Mouse (Mus musculus): ENCODE measurements around the gene Gmeb1. TPM values are rescaled to one million over a fixed set of nuclear protein-coding genes. Genes with fewer than 3 reads are reported as not detected.
A peak's percentile ranks its signal among the peaks of the same experiment; 100 is the strongest.

The Gmeb1 gene
- polyA plus RNA-seq, 1 experiment from 2014 or later, result 40.0 TPM

DNA sequence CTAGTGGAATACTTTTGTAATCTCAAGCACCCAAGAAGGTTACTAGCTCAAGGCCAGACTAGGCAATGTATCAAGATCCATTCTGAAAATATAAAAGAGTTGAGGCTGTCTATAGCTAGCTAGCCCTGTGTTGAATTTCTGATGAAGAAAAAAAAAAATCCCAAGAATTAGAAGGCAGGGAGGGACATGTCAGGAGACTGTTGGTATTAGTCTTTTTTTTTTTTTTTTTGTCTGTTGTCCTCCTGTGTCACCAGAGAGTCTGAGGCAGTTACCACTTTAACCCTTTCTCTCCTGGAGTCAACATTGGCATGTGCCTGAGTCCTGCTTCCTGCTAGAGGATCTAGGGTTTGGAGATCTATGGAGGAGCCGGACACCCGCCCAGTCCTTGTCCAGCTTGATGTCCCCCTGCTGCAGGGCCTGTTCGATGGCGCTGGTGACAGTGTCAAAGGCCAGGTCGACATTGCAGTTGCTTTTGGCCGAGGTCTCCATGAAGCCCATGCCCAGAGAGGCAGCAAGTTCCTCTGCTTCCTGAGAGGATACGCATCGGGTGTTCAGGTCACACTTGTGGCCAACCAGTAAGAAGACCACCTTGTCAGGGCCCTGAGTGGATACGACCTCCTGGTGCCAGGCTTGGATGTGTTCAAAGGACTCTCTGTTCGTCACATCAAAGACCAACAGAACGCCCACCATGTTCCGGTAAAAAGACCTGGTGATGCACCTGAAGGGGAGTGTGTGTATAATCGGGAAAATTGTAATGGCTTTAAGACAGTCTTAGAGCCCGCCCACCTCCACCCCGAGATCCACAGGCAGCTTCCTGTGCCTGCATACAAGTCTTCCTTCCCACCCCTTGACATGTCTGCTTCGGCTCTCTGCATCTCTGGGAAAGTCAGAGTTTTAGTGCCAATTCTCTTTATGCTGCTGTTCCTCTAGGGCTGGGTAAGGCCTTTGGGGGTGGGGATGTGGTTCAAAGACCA lies 40.9 kb upstream of the Gmeb1 start:
- Histone ChIP-seq H3K27ac (ENCODE audit: low read length) (no peak overlapping the region), H3K9me3 (replicated peaks; ENCODE audit: control insufficient read depth, low read length, poor library complexity, severe bottlenecking) (no peaks in the 10 kb centered on the region), H3K36me3 (ENCODE audit: control insufficient read depth, insufficient read depth, low read length) (no peaks in the 10 kb centered on the region), H3K4me2 (ENCODE audit: low read length) (peak overlapping the region; percentile 67), H3K9ac (ENCODE audit: low read depth, low read length) (peak overlapping the region; percentile 57), H3K4me3 (ENCODE audit: low read depth, low read length) (peak overlapping the region; percentile 42), H3K4me1 (ENCODE audit: control insufficient read depth, insufficient read depth, low read length) (0 out of 2 replicates have a peak, but pooled peaks cover 2% of the 10 kb centered on the region), H3K27me3 (ENCODE audit: control insufficient read depth, insufficient read depth, low read depth, low read length) (no peaks in the 10 kb centered on the region)
- 68% methylated on average over 16 of the region's 16 CpGs for whole genome bisulfite sequencing
- ATAC-seq, result 0 out of 2 replicates have a peak, but pooled peaks have one; percentile 16

DNA sequence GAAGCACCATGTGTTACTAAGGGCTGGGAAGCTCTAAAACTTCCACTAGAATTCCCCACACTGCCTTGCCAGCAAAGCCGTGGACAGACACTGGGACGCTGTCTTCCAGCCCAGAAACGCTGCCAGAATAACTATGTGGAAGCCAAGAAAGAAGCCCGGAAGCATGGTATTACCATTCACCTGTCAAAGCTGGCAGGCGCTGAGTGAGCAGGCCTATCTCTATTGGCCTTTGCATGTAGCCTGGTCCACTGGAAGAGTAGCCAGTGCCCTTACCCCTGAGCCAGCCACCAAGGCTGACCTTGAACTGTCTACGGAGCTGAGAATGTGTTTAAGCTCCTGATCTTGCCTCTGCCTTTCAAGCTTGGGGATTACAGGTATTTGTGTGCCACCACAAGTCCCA lies 40.1 kb upstream of the Gmeb1 start:
- H3K4me1 ChIP-seq (ENCODE audit: control insufficient read depth, insufficient read depth, low read length), result 0 out of 2 replicates have a peak, but pooled peaks cover 2% of the 10 kb centered on the region
- 83% methylated on average over 6 of the region's 6 CpGs for WGBS
- no peak overlapping the region for H3K4me3 ChIP-seq (ENCODE audit: low read depth, low read length)
- no peaks in the 10 kb centered on the region for H3K27me3 ChIP-seq (ENCODE audit: control insufficient read depth, insufficient read depth, low read depth, low read length)
- no peaks in the 10 kb centered on the region for H3K9me3 ChIP-seq (replicated peaks; ENCODE audit: control insufficient read depth, low read length, poor library complexity, severe bottlenecking)
- no peak for ATAC-seq
- no peaks in the 10 kb centered on the region for H3K36me3 ChIP-seq (ENCODE audit: control insufficient read depth, insufficient read depth, low read length)
- H3K4me2 ChIP-seq (ENCODE audit: low read length), result no peak overlapping the region
- no peak overlapping the region for H3K9ac ChIP-seq (ENCODE audit: low read depth, low read length)
- no peak overlapping the region for H3K27ac ChIP-seq (ENCODE audit: low read length)

DNA sequence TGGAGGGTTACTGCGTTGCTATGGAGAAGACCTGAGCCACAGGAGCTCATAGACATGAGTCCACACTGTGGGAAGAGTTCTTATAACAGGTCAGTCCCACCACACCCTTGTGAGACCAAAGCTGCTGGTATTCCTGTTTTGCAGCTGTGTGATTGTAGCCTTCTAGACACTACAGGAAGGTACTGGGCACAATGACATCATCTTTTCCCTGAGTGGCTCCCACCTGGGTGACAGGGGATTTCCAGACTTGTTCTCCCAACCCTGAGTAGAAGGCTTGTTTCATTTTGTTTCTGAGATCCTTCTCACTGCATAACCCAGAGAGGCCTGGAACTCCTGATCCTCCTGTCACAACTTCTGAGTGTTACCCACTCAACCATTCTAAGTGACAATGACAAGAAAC lies 38.4 kb upstream of the Gmeb1 start:
- H3K27me3 ChIP-seq (ENCODE audit: control insufficient read depth, insufficient read depth, low read depth, low read length), result no peaks in the 10 kb centered on the region
- no peak overlapping the region for H3K4me2 ChIP-seq (ENCODE audit: low read length)
- H3K4me3 ChIP-seq (ENCODE audit: low read depth, low read length), result no peak overlapping the region
- H3K4me1 ChIP-seq (ENCODE audit: control insufficient read depth, insufficient read depth, low read length), result 0 out of 2 replicates have a peak, but pooled peaks cover 2% of the 10 kb centered on the region
- no peaks in the 10 kb centered on the region for H3K9me3 ChIP-seq (replicated peaks; ENCODE audit: control insufficient read depth, low read length, poor library complexity, severe bottlenecking)
- no peaks in the 10 kb centered on the region for H3K36me3 ChIP-seq (ENCODE audit: control insufficient read depth, insufficient read depth, low read length)
- no peak overlapping the region for H3K9ac ChIP-seq (ENCODE audit: low read depth, low read length)
- 91% methylated on average over 1 of the region's 1 CpGs for WGBS
- ATAC-seq, result no peak
- no peak overlapping the region for H3K27ac ChIP-seq (ENCODE audit: low read length)

DNA sequence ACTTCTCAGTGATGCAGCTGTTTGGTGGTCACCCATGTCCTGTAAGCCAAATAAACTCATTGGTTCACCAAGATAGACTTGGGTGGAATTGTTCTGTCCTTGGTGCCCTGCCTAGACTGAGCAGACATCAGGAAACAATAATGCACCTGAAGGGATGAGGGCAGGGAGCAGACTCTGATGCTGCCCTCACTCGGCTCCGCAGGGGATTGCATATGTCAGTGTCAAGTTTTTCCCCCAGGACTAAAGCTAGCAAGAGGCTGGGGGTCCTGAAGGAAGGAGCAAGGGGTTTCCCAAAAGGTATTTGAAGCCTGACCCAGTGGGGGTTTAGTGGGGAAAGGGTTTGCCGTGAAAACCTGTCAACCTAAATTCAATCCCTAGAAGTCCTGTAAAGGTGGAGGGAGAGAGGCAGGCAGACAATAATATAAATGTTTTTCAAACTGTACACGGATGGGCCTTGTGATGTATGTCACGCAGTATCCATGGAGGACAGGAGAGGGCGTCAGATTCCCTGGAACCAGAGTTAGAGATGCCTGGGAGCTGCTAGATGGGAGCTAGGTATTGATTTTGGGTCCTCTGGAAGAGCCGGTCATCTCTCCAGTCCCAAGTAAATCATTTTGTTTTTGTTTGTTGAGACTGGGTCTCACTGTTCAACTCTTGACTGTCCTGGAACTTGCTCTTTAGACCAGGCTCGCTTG lies 34.4 kb upstream of the Gmeb1 start:
- H3K9me3 ChIP-seq (replicated peaks; ENCODE audit: control insufficient read depth, low read length, poor library complexity, severe bottlenecking), result no peaks in the 10 kb centered on the region
- peaks cover 13% of the 10 kb centered on the region for H3K36me3 ChIP-seq (ENCODE audit: control insufficient read depth, insufficient read depth, low read length)
- H3K9ac ChIP-seq (ENCODE audit: low read depth, low read length), result no peak overlapping the region
- 43% methylated on average over 8 of the region's 8 CpGs for WGBS
- no peak overlapping the region for H3K27ac ChIP-seq (ENCODE audit: low read length)
- no peak for ATAC-seq
- no peaks in the 10 kb centered on the region for H3K27me3 ChIP-seq (ENCODE audit: control insufficient read depth, insufficient read depth, low read depth, low read length)
- H3K4me1 ChIP-seq (ENCODE audit: control insufficient read depth, insufficient read depth, low read length), result no peaks in the 10 kb centered on the region
- no peak overlapping the region for H3K4me2 ChIP-seq (ENCODE audit: low read length)
- no peak overlapping the region for H3K4me3 ChIP-seq (ENCODE audit: low read depth, low read length)

DNA sequence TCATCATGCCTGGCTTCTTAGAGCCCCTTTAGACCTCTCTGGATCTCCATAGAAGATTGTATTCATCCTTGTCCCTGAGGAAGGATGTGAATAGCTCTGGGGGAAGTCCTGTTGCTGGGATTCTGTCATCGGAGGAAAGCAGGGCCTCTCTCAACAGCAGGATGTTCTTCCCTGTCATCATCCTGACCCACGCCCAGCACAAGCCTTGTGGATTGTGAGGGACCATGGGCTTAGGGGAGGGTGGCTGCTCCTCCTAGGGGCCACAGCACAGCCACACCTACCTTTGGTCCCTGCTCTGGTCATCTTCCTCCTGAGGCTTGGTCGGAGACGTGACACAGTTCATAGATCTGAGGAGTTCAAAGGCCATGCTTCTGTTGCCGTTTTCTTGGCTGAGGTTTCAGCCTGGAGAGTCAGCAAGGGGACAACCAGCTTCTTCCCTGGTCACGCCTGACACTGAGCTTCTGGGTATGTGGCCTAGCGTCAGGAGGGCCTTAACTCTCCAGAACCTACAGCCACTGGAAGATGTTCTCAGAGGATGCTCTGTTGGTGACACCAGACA lies 32.4 kb upstream of the Gmeb1 start:
- Histone ChIP-seq H3K9ac (ENCODE audit: low read depth, low read length) (no peak overlapping the region), H3K4me2 (ENCODE audit: low read length) (no peak overlapping the region), H3K9me3 (replicated peaks; ENCODE audit: control insufficient read depth, low read length, poor library complexity, severe bottlenecking) (no peaks in the 10 kb centered on the region), H3K27me3 (ENCODE audit: control insufficient read depth, insufficient read depth, low read depth, low read length) (no peaks in the 10 kb centered on the region), H3K36me3 (ENCODE audit: control insufficient read depth, insufficient read depth, low read length) (peaks cover 20% of the 10 kb centered on the region), H3K4me1 (ENCODE audit: control insufficient read depth, insufficient read depth, low read length) (no peaks in the 10 kb centered on the region), H3K4me3 (ENCODE audit: low read depth, low read length) (no peak overlapping the region), H3K27ac (ENCODE audit: low read length) (no peak overlapping the region)
- no peak for ATAC-seq
- 82% methylated on average over 7 of the region's 7 CpGs for WGBS

DNA sequence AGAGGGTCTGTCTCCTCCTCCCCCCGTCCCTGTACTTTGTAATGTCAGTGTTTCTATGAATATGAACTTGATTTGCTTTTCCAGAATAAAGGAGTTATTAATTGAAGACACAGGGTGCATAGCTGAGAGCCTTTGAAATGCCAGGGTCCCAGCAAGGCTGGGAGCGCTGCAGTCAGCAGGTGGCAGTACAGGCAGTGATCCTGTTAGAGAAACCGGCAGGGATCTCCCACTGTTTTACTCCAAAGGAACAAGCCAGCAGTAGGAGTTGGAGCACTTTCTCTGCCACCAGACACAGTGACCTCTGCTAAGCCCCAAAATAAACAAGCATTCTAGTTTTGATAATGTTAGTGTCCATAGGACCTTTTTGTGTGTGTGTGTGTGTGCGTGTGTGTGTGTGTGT lies 31.6 kb upstream of the Gmeb1 start:
- 41% methylated on average over 4 of the region's 4 CpGs for WGBS

DNA sequence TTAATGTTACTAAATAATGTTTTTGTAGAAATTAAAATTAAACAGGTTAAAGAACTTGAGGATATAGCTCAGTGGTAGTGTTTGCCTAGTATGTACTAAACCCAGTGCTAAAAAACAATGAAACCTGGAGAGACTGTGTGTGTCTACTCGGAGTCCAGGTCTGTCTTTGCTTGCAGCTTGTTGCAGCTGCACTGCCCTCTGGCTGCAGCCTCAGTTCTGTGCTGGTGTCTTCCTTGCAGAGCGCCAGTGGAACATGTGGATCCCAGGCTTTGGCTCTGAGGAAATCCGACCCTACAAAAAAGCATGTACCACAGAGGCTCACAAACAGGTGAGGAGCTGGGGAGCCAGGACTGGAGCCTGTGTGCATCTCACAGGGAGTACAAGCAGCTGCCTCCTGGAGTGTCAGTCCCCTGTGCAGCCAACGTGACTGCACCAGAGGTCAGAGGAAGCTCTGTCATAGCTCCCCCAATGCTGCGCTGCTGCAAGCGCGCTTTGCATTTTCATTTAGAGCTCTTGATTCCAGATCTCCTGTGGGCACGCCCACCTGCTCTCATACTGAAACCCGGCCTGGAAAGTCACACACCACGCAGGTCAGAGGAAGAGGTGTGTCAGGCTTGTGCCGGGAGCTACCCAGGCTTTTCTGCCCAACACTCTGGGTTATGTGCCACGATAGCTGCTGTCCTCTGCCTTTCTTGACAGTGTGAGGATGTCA lies 30.4 kb upstream of the Gmeb1 start:
- Histone ChIP-seq H3K4me3 (ENCODE audit: low read depth, low read length) (no peak overlapping the region), H3K27me3 (ENCODE audit: control insufficient read depth, insufficient read depth, low read depth, low read length) (no peaks in the 10 kb centered on the region), H3K36me3 (ENCODE audit: control insufficient read depth, insufficient read depth, low read length) (peaks cover 23% of the 10 kb centered on the region), H3K4me1 (ENCODE audit: control insufficient read depth, insufficient read depth, low read length) (no peaks in the 10 kb centered on the region), H3K27ac (ENCODE audit: low read length) (no peak overlapping the region), H3K9me3 (replicated peaks; ENCODE audit: control insufficient read depth, low read length, poor library complexity, severe bottlenecking) (no peaks in the 10 kb centered on the region), H3K4me2 (ENCODE audit: low read length) (no peak overlapping the region), H3K9ac (ENCODE audit: low read depth, low read length) (no peak overlapping the region)
- 82% methylated on average over 12 of the region's 12 CpGs for WGBS
- ATAC-seq, result no peak

More for the DNA sequence above, 31.6 kb upstream of the Gmeb1 start:
- H3K9me3 ChIP-seq (replicated peaks; ENCODE audit: control insufficient read depth, low read length, poor library complexity, severe bottlenecking), result no peaks in the 10 kb centered on the region
- H3K4me1 ChIP-seq (ENCODE audit: control insufficient read depth, insufficient read depth, low read length), result no peaks in the 10 kb centered on the region
- no peak overlapping the region for H3K9ac ChIP-seq (ENCODE audit: low read depth, low read length)
- H3K27ac ChIP-seq (ENCODE audit: low read length), result no peak overlapping the region
- peaks cover 20% of the 10 kb centered on the region for H3K36me3 ChIP-seq (ENCODE audit: control insufficient read depth, insufficient read depth, low read length)
- ATAC-seq, result no peak
- H3K27me3 ChIP-seq (ENCODE audit: control insufficient read depth, insufficient read depth, low read depth, low read length), result no peaks in the 10 kb centered on the region
- no peak overlapping the region for H3K4me2 ChIP-seq (ENCODE audit: low read length)
- H3K4me3 ChIP-seq (ENCODE audit: low read depth, low read length), result no peak overlapping the region

DNA sequence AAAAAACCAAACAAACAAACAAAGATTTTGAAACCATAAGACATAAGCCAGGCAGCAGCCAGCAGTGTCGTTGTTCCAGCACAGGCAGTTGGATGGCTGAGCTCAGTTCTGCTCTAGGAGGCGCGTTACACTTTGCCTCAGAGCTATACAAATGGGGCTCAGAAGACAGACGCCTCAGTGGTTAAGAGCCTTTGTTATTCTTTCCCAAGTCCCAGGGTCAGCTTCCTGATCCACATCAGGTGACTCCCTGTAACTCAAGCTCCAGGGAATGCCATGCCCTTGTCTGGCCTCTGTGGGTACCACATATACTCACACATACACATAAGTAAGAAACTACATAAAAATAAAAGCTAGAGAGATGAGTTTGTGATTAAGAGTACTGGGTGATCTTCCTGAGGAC lies 29.7 kb upstream of the Gmeb1 start:
- H3K36me3 ChIP-seq (ENCODE audit: control insufficient read depth, insufficient read depth, low read length), result peaks cover 24% of the 10 kb centered on the region

More for the DNA sequence above, 29.7 kb upstream of the Gmeb1 start:
- Histone ChIP-seq H3K4me3 (ENCODE audit: low read depth, low read length) (no peak overlapping the region), H3K4me2 (ENCODE audit: low read length) (no peak overlapping the region), H3K27me3 (ENCODE audit: control insufficient read depth, insufficient read depth, low read depth, low read length) (no peaks in the 10 kb centered on the region), H3K9ac (ENCODE audit: low read depth, low read length) (no peak overlapping the region), H3K9me3 (replicated peaks; ENCODE audit: control insufficient read depth, low read length, poor library complexity, severe bottlenecking) (no peaks in the 10 kb centered on the region), H3K4me1 (ENCODE audit: control insufficient read depth, insufficient read depth, low read length) (no peaks in the 10 kb centered on the region), H3K27ac (ENCODE audit: low read length) (no peak overlapping the region)
- WGBS, result 91% methylated on average over 4 of the region's 4 CpGs
- no peak for ATAC-seq
